Mouse (Mus musculus) T-helper 17 cell (primary cell): Measurements from ENCODE around the gene E330017A01Rik.

Source experiments
- in situ Hi-C, 2 experiments: fragments of 300-600 bp; cut with MboI, MseI; formaldehyde crosslinking; loops; 1 replicate in 1 of 2; 2 replicates in 1 of 2; pipeline ENCODE4 v1.15.1; 2025; ENCODE audit warnings: high pct_unique_total_duplicates in 2 of 2

Gene E330017A01Rik

GRCm38 (mm10) chr16:58604680-58605079, 33.9 kb downstream of the E330017A01Rik start:
- in situ Hi-C loops: loop anchor here in 1 of 2 experiments (25.0 kb wide), 1 partner anchor 808 kb away; the partner anchor contains the start of gene Gabrr3

GRCm38 (mm10) chr16:58603831-58604230, 34.7 kb downstream of the E330017A01Rik start:
- in situ Hi-C loops: loop anchor here in 1 of 2 experiments (25.0 kb wide), 1 partner anchor 808 kb away; the partner anchor contains the start of gene Gabrr3

- in situ Hi-C loops: loop anchor here in 1 of 2 experiments (25.0 kb wide), 1 partner anchor 811 kb away; the partner anchor contains the start of gene Gabrr3
Measured at GRCm38 (mm10) chr16:58600846-58601245, 37.7 kb downstream of the E330017A01Rik start.

- in situ Hi-C loops: no loop called here
Measured at GRCm38 (mm10) chr16:58591299-58591698, 47.2 kb downstream of the E330017A01Rik start.

GRCm38 (mm10) chr16:58589444-58589843, 49.1 kb downstream of the E330017A01Rik start:
- in situ Hi-C loops: no loop called here
